Mouse (Mus musculus): ENCODE measurements around the gene Nrbf2.

The Nrbf2 gene

DNA sequence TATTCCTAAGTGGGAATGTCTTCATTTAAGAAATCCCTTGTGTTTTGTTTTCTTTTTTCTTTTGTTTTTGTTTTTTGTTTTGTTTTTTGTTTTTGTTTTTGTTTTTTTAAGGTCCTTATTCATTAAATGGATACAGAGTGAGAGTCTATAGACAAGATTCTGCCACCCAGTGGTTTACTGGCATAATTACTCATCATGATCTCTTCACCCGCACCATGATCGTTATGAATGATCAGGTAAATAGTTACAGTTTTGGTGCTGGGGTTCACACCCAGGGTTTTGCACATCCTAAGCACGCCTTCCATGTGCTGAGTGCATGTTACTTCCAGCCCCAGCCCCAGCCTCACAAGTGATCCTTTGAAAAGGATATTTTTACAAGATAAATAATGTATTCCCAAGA lies 68.2 kb downstream of the Nrbf2 start:
- no peak for DNase-seq (ENCODE audit: low spot score)
